Mouse (Mus musculus): Measurements from ENCODE around the gene Olfr509. TPM values are rescaled to one million over a fixed set of nuclear protein-coding genes. Genes with fewer than 3 reads are reported as not detected.
"Not testable (repeated sequence)": the region's sequence is repeated elsewhere in the genome, so short reads cannot be mapped to it uniquely, and the experiment has no call there.

Gene Olfr509
- polyA plus RNA-seq (2012; ENCODE audit: insufficient read depth, insufficient read length, low replicate concordance, missing spikeins): not detected in 2 replicates

- TF ChIP-seq CTCF (IDR thresholded peaks at IDR 0.05; ENCODE audit: insufficient read depth, low read depth, low read length): no peak
- Histone ChIP-seq H3K4me3 (ENCODE audit: insufficient read depth, low read depth, low read length) (no peak within 1 kb of the TSS), H3K4me1 (ENCODE audit: control insufficient read depth, insufficient read depth, low read length) (no peaks in the 10 kb centered on the region), H3K27ac (ENCODE audit: insufficient read depth, low read depth, low read length) (no peak within 1 kb of the TSS)
Observed at GRCm38 (mm10) chr7:108651806-108652205, at the start of gene Olfr509. Gene Olfr509 (minus strand): TSS chr7:108651906.

GRCm38 (mm10) chr7:108678886-108679285 lies 27.2 kb upstream of the Olfr509 start:
- TF ChIP-seq POLR2A (IDR thresholded peaks at IDR 0.05; ENCODE audit: insufficient read depth, low read depth, low read length): no peak
- no peak for TF ChIP-seq CTCF (IDR thresholded peaks at IDR 0.05; ENCODE audit: insufficient read depth, low read depth, low read length)
- no peak overlapping the region for H3K27ac ChIP-seq (ENCODE audit: insufficient read depth, low read depth, low read length)
- H3K4me1 ChIP-seq (ENCODE audit: control insufficient read depth, insufficient read depth, low read length): no peaks in the 10 kb centered on the region
- H3K4me3 ChIP-seq (ENCODE audit: insufficient read depth, low read depth, low read length): no peak overlapping the region
- WGBS: 90% methylated on average over 4 of the region's 4 CpGs

- no peak overlapping the region for H3K4me3 ChIP-seq (ENCODE audit: insufficient read depth, low read depth, low read length)
- no peaks in the 10 kb centered on the region for H3K4me1 ChIP-seq (ENCODE audit: control insufficient read depth, insufficient read depth, low read length)
- TF ChIP-seq POLR2A (IDR thresholded peaks at IDR 0.05; ENCODE audit: insufficient read depth, low read depth, low read length): no peak
- TF ChIP-seq CTCF (IDR thresholded peaks at IDR 0.05; ENCODE audit: insufficient read depth, low read depth, low read length): no peak
- H3K27ac ChIP-seq (ENCODE audit: insufficient read depth, low read depth, low read length): no peak overlapping the region
- 63% methylated on average over 1 of the region's 1 CpGs for WGBS
Observed at GRCm38 (mm10) chr7:108671058-108671457, 19.4 kb upstream of the Olfr509 start.

- no peak for TF ChIP-seq CTCF (IDR thresholded peaks at IDR 0.05; ENCODE audit: insufficient read depth, low read depth, low read length)
- H3K4me3 ChIP-seq (ENCODE audit: insufficient read depth, low read depth, low read length): no peak within 1 kb of the TSS
- WGBS: 95% methylated on average over 1 of the region's 1 CpGs
- no peak within 1 kb of the TSS for H3K27ac ChIP-seq (ENCODE audit: insufficient read depth, low read depth, low read length)
- no peaks in the 10 kb centered on the region for H3K4me1 ChIP-seq (ENCODE audit: control insufficient read depth, insufficient read depth, low read length)
Observed at GRCm38 (mm10) chr7:108666118-108666517, 14.4 kb upstream of the Olfr509 start, which contains the start of gene Olfr510. Gene Olfr510 (plus strand): TSS chr7:108666418.

GRCm38 (mm10) chr7:108662419-108662818 lies 10.7 kb upstream of the Olfr509 start:
- Histone ChIP-seq H3K4me1 (ENCODE audit: control insufficient read depth, insufficient read depth, low read length) (no peaks in the 10 kb centered on the region), H3K4me3 (ENCODE audit: insufficient read depth, low read depth, low read length) (no peak overlapping the region), H3K27ac (ENCODE audit: insufficient read depth, low read depth, low read length) (no peak overlapping the region)
- 83% methylated on average over 3 of the region's 3 CpGs for WGBS
- TF ChIP-seq POLR2A (IDR thresholded peaks at IDR 0.05; ENCODE audit: insufficient read depth, low read depth, low read length) (no peak), CTCF (IDR thresholded peaks at IDR 0.05; ENCODE audit: insufficient read depth, low read depth, low read length) (no peak)

- 86% methylated on average over 3 of the region's 3 CpGs for WGBS
- no peaks in the 10 kb centered on the region for H3K4me1 ChIP-seq (ENCODE audit: control insufficient read depth, insufficient read depth, low read length)
- H3K27ac ChIP-seq (ENCODE audit: insufficient read depth, low read depth, low read length): no peak within 1 kb of the TSS
- H3K4me3 ChIP-seq (ENCODE audit: insufficient read depth, low read depth, low read length): no peak within 1 kb of the TSS
- TF ChIP-seq CTCF (IDR thresholded peaks at IDR 0.05; ENCODE audit: insufficient read depth, low read depth, low read length) (no peak), POLR2A (IDR thresholded peaks at IDR 0.05; ENCODE audit: insufficient read depth, low read depth, low read length) (no peak)
Observed at GRCm38 (mm10) chr7:108629694-108630093, 22.0 kb downstream of the Olfr509 start, which contains the start of gene Olfr508. Gene Olfr508 (plus strand): TSS chr7:108629994.

- TF ChIP-seq CTCF (IDR thresholded peaks at IDR 0.05; ENCODE audit: insufficient read depth, low read depth, low read length): no peak
- TF ChIP-seq POLR2A (IDR thresholded peaks at IDR 0.05; ENCODE audit: insufficient read depth, low read depth, low read length): no peak
- Histone ChIP-seq H3K4me1 (ENCODE audit: control insufficient read depth, insufficient read depth, low read length) (no peaks in the 10 kb centered on the region), H3K4me3 (ENCODE audit: insufficient read depth, low read depth, low read length) (no peak within 1 kb of the TSS), H3K27ac (ENCODE audit: insufficient read depth, low read depth, low read length) (no peak within 1 kb of the TSS)
- 76% methylated on average over 2 of the region's 2 CpGs for WGBS
Observed at GRCm38 (mm10) chr7:108621514-108621913, 30.2 kb downstream of the Olfr509 start, which contains the start of gene Olfr507. Gene Olfr507 (plus strand): TSS chr7:108621814.

GRCm38 (mm10) chr7:108616781-108617180 lies 34.9 kb downstream of the Olfr509 start:
- not testable (repeated sequence) for H3K27ac ChIP-seq (ENCODE audit: insufficient read depth, low read depth, low read length); H3K4me3 ChIP-seq (ENCODE audit: insufficient read depth, low read depth, low read length); H3K4me1 ChIP-seq (ENCODE audit: control insufficient read depth, insufficient read depth, low read length)
- 78% methylated on average over 3 of the region's 3 CpGs for WGBS

- WGBS: 88% methylated on average over 2 of the region's 2 CpGs
- Histone ChIP-seq H3K4me1 (ENCODE audit: control insufficient read depth, insufficient read depth, low read length) (no peaks in the 10 kb centered on the region), H3K27ac (ENCODE audit: insufficient read depth, low read depth, low read length) (no peak overlapping the region), H3K4me3 (ENCODE audit: insufficient read depth, low read depth, low read length) (no peak overlapping the region)
- no peak for TF ChIP-seq CTCF (IDR thresholded peaks at IDR 0.05; ENCODE audit: insufficient read depth, low read depth, low read length)
Observed at GRCm38 (mm10) chr7:108614110-108614509, 37.6 kb downstream of the Olfr509 start.

- Histone ChIP-seq H3K27ac (ENCODE audit: insufficient read depth, low read depth, low read length) (no peak within 1 kb of the TSS), H3K4me3 (ENCODE audit: insufficient read depth, low read depth, low read length) (no peak within 1 kb of the TSS), H3K4me1 (ENCODE audit: control insufficient read depth, insufficient read depth, low read length) (no peaks in the 10 kb centered on the region)
- TF ChIP-seq CTCF (IDR thresholded peaks at IDR 0.05; ENCODE audit: insufficient read depth, low read depth, low read length) (no peak), POLR2A (IDR thresholded peaks at IDR 0.05; ENCODE audit: insufficient read depth, low read depth, low read length) (no peak)
Observed at GRCm38 (mm10) chr7:108610487-108610886, 41.2 kb downstream of the Olfr509 start, which contains the start of gene Olfr506. Gene Olfr506 (plus strand): TSS chr7:108610787.

- WGBS: 80% methylated on average over 3 of the region's 3 CpGs
Observed at GRCm38 (mm10) chr7:108601916-108602315, 49.8 kb downstream of the Olfr509 start.

More at GRCm38 (mm10) chr7:108601916-108602315, 49.8 kb downstream of the Olfr509 start:
- not testable (repeated sequence) for H3K27ac ChIP-seq (ENCODE audit: insufficient read depth, low read depth, low read length); H3K4me1 ChIP-seq (ENCODE audit: control insufficient read depth, insufficient read depth, low read length); H3K4me3 ChIP-seq (ENCODE audit: insufficient read depth, low read depth, low read length)
